Mouse (Mus musculus) hindbrain, embryonic 13.5 days (tissue): Measurements from ENCODE around the gene Trmt10a. TPM values are rescaled to one million over a fixed set of nuclear protein-coding genes. Genes with fewer than 3 reads are reported as not detected.
"Not testable (repeated sequence)": the region's sequence is repeated elsewhere in the genome, so short reads cannot be mapped to it uniquely, and the experiment has no call there.

ENCODE experiments used
- ATAC-seq: fragments of 200-750 bp; cut with Nextera tagmentation; 2 replicates; pipeline ENCODE4 v1.8.0; 2017; ENCODE audit warnings: moderate TSS enrichment; ENCODE audit not compliant: low FRiP score
- H3K27ac ChIP-seq: fragments of 300-500 bp; sonication (generic); 2 replicates; pipeline ENCODE4 v1.5.1; 2015; ENCODE audit warnings: inconsistent platforms, mild to moderate bottlenecking, moderate library complexity
- H3K27me3 ChIP-seq: fragments of 300-500 bp; sonication (generic); 2 replicates; pipeline ENCODE4 v1.6.1; 2015; ENCODE audit warnings: mild to moderate bottlenecking, inconsistent platforms
- H3K36me3 ChIP-seq: fragments of 300-500 bp; sonication (generic); 2 replicates; pipeline ENCODE4 v1.6.1; 2015; ENCODE audit warnings: mild to moderate bottlenecking, inconsistent platforms
- H3K4me1 ChIP-seq: fragments of 300-500 bp; sonication (generic); replicated peaks from 2 replicates; pipeline ENCODE4 v1.6.1; 2015; ENCODE audit warnings: inconsistent platforms
- H3K4me2 ChIP-seq: fragments of 300-500 bp; sonication (generic); 2 replicates; pipeline ENCODE4 v1.6.1; 2015; ENCODE audit warnings: inconsistent platforms, mild to moderate bottlenecking, moderate library complexity
- H3K4me3 ChIP-seq: fragments of 300-500 bp; sonication (generic); 2 replicates; pipeline ENCODE4 v1.5.1; 2015; ENCODE audit warnings: mild to moderate bottlenecking, inconsistent platforms
- H3K9ac ChIP-seq: fragments of 300-500 bp; sonication (generic); 2 replicates; pipeline ENCODE4 v1.6.1; 2015; ENCODE audit warnings: mild to moderate bottlenecking, inconsistent platforms
- H3K9me3 ChIP-seq: fragments of 300-500 bp; sonication (generic); 2 replicates; pipeline ENCODE4 v1.6.1; 2016; ENCODE audit warnings: inconsistent platforms
- WGBS: fragments of 180-500 bp; shearing (Covaris S2); methylation state at CpG from one replicate; pipeline ENCODE4 v1.1.7; 2015; 5-methylcytosine and 5-hydroxymethylcytosine counted together
- polyA plus RNA-seq: library from polyadenylated mRNA; unstranded; fragments of >200 nt; fragmentation: Nextera tagmentation; extraction: Ambion mirVana; gene quantifications from 2 replicates; pipeline ENCODE4 v1.2.1, GENCODE M21; 2015

The Trmt10a gene
- polyA plus RNA-seq, 1 experiment from 2014 or later = 8.1 TPM

GRCm38 (mm10) chr3:138118392-138118791 is 24.9 kb upstream of the Trmt10a start:
- Histone ChIP-seq H3K9ac (no peak overlapping the region), H3K27me3 (no peaks in the 10 kb centered on the region), H3K27ac (no peak overlapping the region), H3K9me3 (no peaks in the 10 kb centered on the region), H3K4me1 (no peaks in the 10 kb centered on the region), H3K4me3 (no peak overlapping the region), H3K4me2 (no peak overlapping the region), H3K36me3 (no peaks in the 10 kb centered on the region)
- WGBS = 80% methylated on average over 6 of the region's 6 CpGs
- ATAC-seq = no peak

GRCm38 (mm10) chr3:138118831-138119230 is 24.4 kb upstream of the Trmt10a start:
- no peak overlapping the region for H3K27ac ChIP-seq
- no peaks in the 10 kb centered on the region for H3K4me1 ChIP-seq
- no peak overlapping the region for H3K9ac ChIP-seq
- no peak overlapping the region for H3K4me3 ChIP-seq
- no peaks in the 10 kb centered on the region for H3K36me3 ChIP-seq
- 81% methylated on average over 14 of the region's 14 CpGs for WGBS
- ATAC-seq = no peak
- no peaks in the 10 kb centered on the region for H3K27me3 ChIP-seq
- no peak overlapping the region for H3K4me2 ChIP-seq
- H3K9me3 ChIP-seq = no peaks in the 10 kb centered on the region

GRCm38 (mm10) chr3:138119444-138120105 is 23.7 kb upstream of the Trmt10a start:
- no peak overlapping the region for H3K4me2 ChIP-seq
- 95% methylated on average over 16 of the region's 16 CpGs for WGBS
- H3K4me3 ChIP-seq = no peak overlapping the region
- no peaks in the 10 kb centered on the region for H3K4me1 ChIP-seq
- no peaks in the 10 kb centered on the region for H3K9me3 ChIP-seq
- H3K27me3 ChIP-seq = no peaks in the 10 kb centered on the region
- no peak overlapping the region for H3K9ac ChIP-seq
- no peaks in the 10 kb centered on the region for H3K36me3 ChIP-seq
- no peak for ATAC-seq
- no peak overlapping the region for H3K27ac ChIP-seq

- Histone ChIP-seq H3K4me2 (no peak overlapping the region), H3K9me3 (no peaks in the 10 kb centered on the region), H3K9ac (no peak overlapping the region), H3K36me3 (no peaks in the 10 kb centered on the region), H3K27ac (no peak overlapping the region), H3K4me3 (no peak overlapping the region), H3K27me3 (no peaks in the 10 kb centered on the region), H3K4me1 (no peaks in the 10 kb centered on the region)
- ATAC-seq = no peak
- 93% methylated on average over 2 of the region's 2 CpGs for WGBS
Measured at GRCm38 (mm10) chr3:138121461-138121860, 21.8 kb upstream of the Trmt10a start.

- Histone ChIP-seq H3K27ac (no peak overlapping the region), H3K9me3 (no peaks in the 10 kb centered on the region), H3K4me3 (no peak overlapping the region), H3K9ac (no peak overlapping the region), H3K4me2 (no peak overlapping the region), H3K36me3 (no peaks in the 10 kb centered on the region), H3K4me1 (no peaks in the 10 kb centered on the region), H3K27me3 (no peaks in the 10 kb centered on the region)
- WGBS = 92% methylated on average over 10 of the region's 10 CpGs
- no peak for ATAC-seq
Measured at GRCm38 (mm10) chr3:138123842-138124241, 19.4 kb upstream of the Trmt10a start.

GRCm38 (mm10) chr3:138129110-138129509 is 14.1 kb upstream of the Trmt10a start:
- 0 out of 2 replicates have a peak, but pooled peaks cover 4% of the 10 kb centered on the region for H3K4me1 ChIP-seq
- no peaks in the 10 kb centered on the region for H3K36me3 ChIP-seq
- no peak for ATAC-seq
- WGBS = 94% methylated on average over 6 of the region's 6 CpGs
- no peak overlapping the region for H3K27ac ChIP-seq
- H3K27me3 ChIP-seq = no peaks in the 10 kb centered on the region
- no peak overlapping the region for H3K4me3 ChIP-seq
- H3K4me2 ChIP-seq = no peak overlapping the region
- no peaks in the 10 kb centered on the region for H3K9me3 ChIP-seq
- H3K9ac ChIP-seq = no peak overlapping the region

- WGBS = 43% methylated on average over 1 of the region's 1 CpGs
- H3K4me2 ChIP-seq = no peak overlapping the region
- no peaks in the 10 kb centered on the region for H3K27me3 ChIP-seq
Measured at GRCm38 (mm10) chr3:138130692-138131091, 12.6 kb upstream of the Trmt10a start.

GRCm38 (mm10) chr3:138131168-138131567 is 12.1 kb upstream of the Trmt10a start:
- no peak overlapping the region for H3K27ac ChIP-seq
- no peak overlapping the region for H3K4me2 ChIP-seq
- no peaks in the 10 kb centered on the region for H3K9me3 ChIP-seq
- 63% methylated on average over 9 of the region's 9 CpGs for WGBS
- no peak overlapping the region; the same call in 1 of the 2 replicates for H3K9ac ChIP-seq
- H3K4me3 ChIP-seq = no peak overlapping the region
- H3K36me3 ChIP-seq = no peaks in the 10 kb centered on the region
- H3K4me1 ChIP-seq = 0 out of 2 replicates have a peak, but pooled peaks cover 4% of the 10 kb centered on the region
- ATAC-seq = no peak
- H3K27me3 ChIP-seq = no peaks in the 10 kb centered on the region

More at GRCm38 (mm10) chr3:138130692-138131091, 12.6 kb upstream of the Trmt10a start:
- H3K9me3 ChIP-seq = no peaks in the 10 kb centered on the region
- H3K9ac ChIP-seq = no peak overlapping the region; the same call in 1 of the 2 replicates
- no peaks in the 10 kb centered on the region for H3K36me3 ChIP-seq
- no peak for ATAC-seq
- no peak overlapping the region for H3K27ac ChIP-seq
- H3K4me1 ChIP-seq = 0 out of 2 replicates have a peak, but pooled peaks cover 4% of the 10 kb centered on the region
- H3K4me3 ChIP-seq = no peak overlapping the region

- H3K4me3 ChIP-seq = no peak overlapping the region
- no peaks in the 10 kb centered on the region for H3K27me3 ChIP-seq
- ATAC-seq = no peak
- no peaks in the 10 kb centered on the region for H3K9me3 ChIP-seq
- no peak overlapping the region for H3K27ac ChIP-seq
- no peak overlapping the region for H3K9ac ChIP-seq
- no peaks in the 10 kb centered on the region for H3K36me3 ChIP-seq
- no peak overlapping the region for H3K4me2 ChIP-seq
- WGBS = 87% methylated on average over 8 of the region's 8 CpGs
- 0 out of 2 replicates have a peak, but pooled peaks cover 4% of the 10 kb centered on the region for H3K4me1 ChIP-seq
Measured at GRCm38 (mm10) chr3:138133463-138133862, 9.8 kb upstream of the Trmt10a start.

GRCm38 (mm10) chr3:138133916-138134315 is 9.3 kb upstream of the Trmt10a start:
- ATAC-seq = no peak
- 89% methylated on average over 11 of the region's 11 CpGs for WGBS

GRCm38 (mm10) chr3:138134528-138134927 is 8.7 kb upstream of the Trmt10a start:
- Histone ChIP-seq H3K4me3 (no peak overlapping the region), H3K9me3 (no peaks in the 10 kb centered on the region), H3K9ac (no peak overlapping the region), H3K27me3 (no peaks in the 10 kb centered on the region), H3K36me3 (no peaks in the 10 kb centered on the region), H3K27ac (no peak overlapping the region), H3K4me2 (no peak overlapping the region), H3K4me1 (0 out of 2 replicates have a peak, but pooled peaks cover 4% of the 10 kb centered on the region)
- ATAC-seq = no peak
- 93% methylated on average over 1 of the region's 1 CpGs for WGBS

More at GRCm38 (mm10) chr3:138133916-138134315, 9.3 kb upstream of the Trmt10a start:
- H3K27ac ChIP-seq = no peak overlapping the region
- no peak overlapping the region for H3K4me3 ChIP-seq
- no peaks in the 10 kb centered on the region for H3K9me3 ChIP-seq
- H3K4me2 ChIP-seq = no peak overlapping the region
- no peaks in the 10 kb centered on the region for H3K27me3 ChIP-seq
- 0 out of 2 replicates have a peak, but pooled peaks cover 4% of the 10 kb centered on the region for H3K4me1 ChIP-seq
- H3K36me3 ChIP-seq = no peaks in the 10 kb centered on the region
- no peak overlapping the region for H3K9ac ChIP-seq

- not testable (repeated sequence) for H3K9ac ChIP-seq, H3K4me2 ChIP-seq, H3K36me3 ChIP-seq, H3K27ac ChIP-seq, H3K4me1 ChIP-seq, H3K27me3 ChIP-seq, H3K4me3 ChIP-seq, ATAC-seq, H3K9me3 ChIP-seq
- WGBS = 84% methylated on average over 13 of the region's 13 CpGs
Measured at GRCm38 (mm10) chr3:138138146-138138545, 5.1 kb upstream of the Trmt10a start.

GRCm38 (mm10) chr3:138139663-138140062 is 3.6 kb upstream of the Trmt10a start:
- no peak overlapping the region for H3K4me3 ChIP-seq
- no peak overlapping the region for H3K27ac ChIP-seq
- 96% methylated on average over 6 of the region's 6 CpGs for WGBS
- peaks cover 4% of the 10 kb centered on the region for H3K4me1 ChIP-seq
- H3K9me3 ChIP-seq = no peaks in the 10 kb centered on the region
- H3K36me3 ChIP-seq = no peaks in the 10 kb centered on the region
- no peak overlapping the region for H3K9ac ChIP-seq
- no peak for ATAC-seq
- H3K4me2 ChIP-seq = no peak overlapping the region
- H3K27me3 ChIP-seq = no peaks in the 10 kb centered on the region
